Mouse (Mus musculus) megakaryocyte, embryonic 14.5 days (primary cell): ENCODE measurements around the gene Cep78. TPM values are rescaled to one million over a fixed set of nuclear protein-coding genes. Genes with fewer than 3 reads are reported as not detected.
A peak's percentile ranks its signal among the peaks of the same experiment; 100 is the strongest.

Experiments used
- H3K27me3 ChIP-seq: replicated peaks from 2 replicates; pipeline ENCODE3; 2012; ENCODE audit warnings: inconsistent platforms
- H3K36me3 ChIP-seq: replicated peaks from 2 replicates; pipeline ENCODE3; 2012; ENCODE audit warnings: low read length, inconsistent platforms, mixed read lengths
- H3K4me1 ChIP-seq: 2 replicates; pipeline ENCODE4 v1.6.1; 2012; ENCODE audit warnings: inconsistent platforms
- H3K4me3 ChIP-seq: replicated peaks from 2 replicates; pipeline ENCODE3; 2012; ENCODE audit warnings: moderate library complexity, mild to moderate bottlenecking, inconsistent platforms
- H3K9me3 ChIP-seq: 2 replicates; pipeline ENCODE4 v1.6.1; 2012; ENCODE audit warnings: inconsistent platforms
- FLI1 ChIP-seq: IDR thresholded peaks from 2 replicates; pipeline ENCODE4 v1.6.1; 2012; ENCODE audit warnings: low read length, inconsistent platforms, mixed read lengths
- GATA1 ChIP-seq: IDR thresholded peaks from 3 replicates; pipeline ENCODE4 v1.6.1; 2012; ENCODE audit warnings: mixed read lengths, low read length, inconsistent platforms, borderline replicate concordance
- polyA plus RNA-seq: library from polyadenylated mRNA; stranded (reverse); fragments of >175 nt; gene quantifications from 2 replicates; pipeline ENCODE4 v1.2.3, GENCODE M21; 2012; ENCODE audit warnings: low replicate concordance; ENCODE audit not compliant: insufficient read depth

The Cep78 gene
- polyA plus RNA-seq, 1 experiment: 2.2 TPM

DNA sequence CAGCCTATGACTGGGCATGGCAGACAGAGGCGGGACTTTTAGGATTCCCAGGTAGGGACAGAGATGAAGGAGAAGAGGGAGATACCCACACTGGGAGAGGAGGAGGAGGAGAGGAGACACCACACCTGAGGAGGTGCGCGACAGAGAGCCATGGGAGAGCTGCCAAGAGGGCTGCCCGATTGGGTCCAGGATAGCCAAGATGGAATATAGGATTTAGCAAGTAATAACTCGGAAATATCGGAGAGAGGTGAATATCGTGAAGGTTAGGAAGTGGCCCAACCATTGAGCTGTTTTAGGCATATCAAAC, 41.7 kb downstream of the Cep78 start:
- H3K4me1 ChIP-seq: peaks cover 7% of the 10 kb centered on the region
- H3K36me3 ChIP-seq: no peaks in the 10 kb centered on the region
- H3K27me3 ChIP-seq: peaks cover 7% of the 10 kb centered on the region
- TF ChIP-seq GATA1: no peak
- TF ChIP-seq FLI1: no peak
- H3K4me3 ChIP-seq: no peak overlapping the region
- H3K9me3 ChIP-seq: no peaks in the 10 kb centered on the region

DNA sequence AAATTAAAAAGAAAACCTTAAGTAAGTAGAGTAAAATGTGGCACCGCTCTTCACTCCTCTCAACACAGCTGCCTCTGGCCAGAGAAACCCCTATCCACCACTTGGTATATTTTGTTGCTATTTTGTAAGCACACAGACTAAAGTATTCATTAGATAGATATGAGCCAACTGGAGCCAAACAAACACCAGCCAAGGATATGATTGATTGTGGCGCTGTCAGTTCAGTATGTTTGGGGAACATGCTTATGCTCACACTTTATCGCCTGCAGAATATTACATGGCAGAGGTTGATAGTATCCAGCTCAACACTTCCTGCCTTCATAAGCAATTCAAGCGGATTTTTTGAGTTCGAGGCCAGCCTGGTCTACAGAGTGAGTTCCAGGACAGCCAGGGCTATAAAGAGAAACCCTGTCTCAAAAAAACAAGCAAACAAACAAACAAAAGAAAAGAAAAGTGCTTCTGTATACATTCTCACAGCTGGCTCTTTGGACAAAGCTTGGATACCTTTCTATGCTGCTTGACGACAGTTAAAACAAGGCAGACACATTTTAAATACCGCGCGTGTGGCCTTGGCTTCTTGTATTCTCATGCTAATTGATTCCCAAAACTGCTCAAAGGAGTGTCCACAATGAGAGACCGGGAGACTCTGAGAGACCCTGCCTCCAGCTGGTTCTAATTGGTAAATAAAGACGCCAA, 42.2 kb downstream of the Cep78 start:
- no peak for TF ChIP-seq FLI1
- no peak for TF ChIP-seq GATA1
- Histone ChIP-seq H3K9me3 (no peaks in the 10 kb centered on the region), H3K4me1 (peaks cover 7% of the 10 kb centered on the region), H3K27me3 (peaks cover 7% of the 10 kb centered on the region), H3K4me3 (no peak overlapping the region), H3K36me3 (no peaks in the 10 kb centered on the region)

GRCm38 (mm10) chr19:15941399-15941798, 43.4 kb downstream of the Cep78 start:
- no peak overlapping the region for H3K4me3 ChIP-seq
- peaks cover 6% of the 10 kb centered on the region for H3K27me3 ChIP-seq
- TF ChIP-seq FLI1: no peak
- TF ChIP-seq GATA1: no peak
- H3K36me3 ChIP-seq: no peaks in the 10 kb centered on the region
- H3K9me3 ChIP-seq: no peaks in the 10 kb centered on the region
- H3K4me1 ChIP-seq: no peaks in the 10 kb centered on the region

GRCm38 (mm10) chr19:15925719-15926045, 59.1 kb downstream of the Cep78 start:
- Histone ChIP-seq H3K4me1 (peaks cover 34% of the 10 kb centered on the region), H3K36me3 (peaks cover 4% of the 10 kb centered on the region), H3K4me3 (no peak overlapping the region), H3K27me3 (peaks cover 3% of the 10 kb centered on the region), H3K9me3 (no peaks in the 10 kb centered on the region; the same call in 1 of the 2 replicates)
- TF ChIP-seq GATA1 (no peak), FLI1 (no peak)

GRCm38 (mm10) chr19:15924866-15925718, 59.7 kb downstream of the Cep78 start:
- H3K9me3 ChIP-seq: no peaks in the 10 kb centered on the region; the same call in 1 of the 2 replicates
- H3K36me3 ChIP-seq: peaks cover 9% of the 10 kb centered on the region
- H3K4me1 ChIP-seq: peaks cover 34% of the 10 kb centered on the region
- H3K4me3 ChIP-seq: peak overlapping the region; percentile 96
- peaks cover 2% of the 10 kb centered on the region for H3K27me3 ChIP-seq
- peak; percentile 53; the same call in 1 of the 3 replicates for TF ChIP-seq GATA1
- no peak for TF ChIP-seq FLI1

DNA sequence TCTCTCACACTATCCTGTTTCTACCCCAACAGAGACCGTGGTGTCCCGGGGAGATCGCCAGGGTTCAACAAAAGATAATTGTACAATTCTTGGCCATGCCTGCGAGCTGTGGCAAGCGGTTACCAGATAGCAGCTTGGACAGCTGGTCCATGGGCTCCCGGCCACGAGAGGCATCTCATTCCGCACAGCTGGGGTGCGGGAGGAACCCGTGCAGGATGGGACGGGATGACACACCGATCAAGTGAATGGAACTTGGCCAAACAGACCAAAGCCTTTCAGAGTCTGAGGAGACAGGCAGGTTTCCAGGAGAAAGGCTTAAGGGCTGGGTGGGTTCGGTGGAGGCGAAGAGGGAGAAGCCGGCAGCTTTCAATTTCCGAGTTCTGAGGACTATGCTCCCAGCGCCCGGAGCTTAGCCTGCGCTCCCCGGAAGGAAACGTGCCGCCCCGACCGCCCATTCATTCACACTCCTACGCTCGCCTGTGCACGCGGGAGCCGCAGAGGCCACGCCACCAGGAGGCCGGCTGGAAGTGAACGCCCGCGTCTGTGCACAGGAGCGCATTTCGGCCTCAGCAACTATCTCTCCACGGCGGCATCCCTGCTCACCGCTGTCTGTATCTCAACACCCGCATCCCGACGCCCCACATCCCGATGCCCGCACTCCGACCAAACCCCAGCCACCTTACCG, 60.5 kb downstream of the Cep78 start:
- no peak for TF ChIP-seq GATA1
- no peak for TF ChIP-seq FLI1
- H3K36me3 ChIP-seq: peaks cover 17% of the 10 kb centered on the region
- H3K9me3 ChIP-seq: no peaks in the 10 kb centered on the region; the same call in 1 of the 2 replicates
- H3K4me1 ChIP-seq: peaks cover 34% of the 10 kb centered on the region
- peaks cover 2% of the 10 kb centered on the region for H3K27me3 ChIP-seq
- peak overlapping the region; percentile 96 for H3K4me3 ChIP-seq

- H3K9me3 ChIP-seq: no peaks in the 10 kb centered on the region; the same call in 1 of the 2 replicates
- TF ChIP-seq FLI1 (no peak), GATA1 (no peak)
- H3K27me3 ChIP-seq: peaks cover 2% of the 10 kb centered on the region
- H3K36me3 ChIP-seq: peaks cover 25% of the 10 kb centered on the region
- peaks cover 31% of the 10 kb centered on the region for H3K4me1 ChIP-seq
- H3K4me3 ChIP-seq: peak overlapping the region; percentile 96
These were observed 61.4 kb downstream of the Cep78 start for GRCm38 (mm10) chr19:15923426-15923825.

DNA sequence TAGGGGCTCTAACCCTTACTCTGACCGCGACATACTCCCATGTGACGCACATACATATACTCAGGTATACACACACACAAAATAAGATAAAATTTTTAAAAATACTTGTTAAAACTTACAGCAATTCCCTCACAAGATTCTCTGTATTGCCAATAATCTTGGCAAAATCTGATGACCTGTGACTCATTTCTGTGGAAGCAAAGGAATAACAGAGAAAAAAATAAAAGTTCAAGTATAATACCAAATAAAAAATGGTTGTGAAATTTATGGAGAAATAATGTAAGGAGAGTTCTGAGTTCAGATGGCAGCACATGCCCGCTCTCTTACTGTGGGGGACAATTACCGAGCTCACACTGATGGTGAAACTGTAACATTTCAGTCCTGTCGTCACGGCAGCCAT, 65.5 kb downstream of the Cep78 start:
- Histone ChIP-seq H3K9me3 (no peaks in the 10 kb centered on the region), H3K36me3 (peaks cover 65% of the 10 kb centered on the region), H3K27me3 (no peaks in the 10 kb centered on the region), H3K4me3 (no peak overlapping the region), H3K4me1 (peaks cover 18% of the 10 kb centered on the region)
- TF ChIP-seq FLI1 (no peak), GATA1 (no peak)

DNA sequence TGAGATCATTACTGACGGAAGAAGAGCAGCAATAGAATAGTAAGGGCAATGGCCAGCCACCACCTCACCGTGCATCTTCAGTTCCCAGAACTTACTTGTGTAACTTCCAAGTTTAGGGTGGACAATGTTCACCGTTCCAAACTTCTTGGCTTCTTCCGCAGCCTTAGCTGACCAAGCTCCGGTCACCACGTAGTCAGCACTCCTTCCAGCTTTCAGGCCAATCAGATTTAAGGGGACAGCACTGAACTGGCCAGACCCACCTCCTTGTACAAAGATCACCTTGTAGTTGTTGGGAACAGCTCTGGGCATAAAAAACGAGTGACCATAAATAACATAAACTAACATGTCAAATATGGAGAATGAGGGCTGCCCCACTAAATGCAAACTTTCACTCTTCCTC, 66.7 kb downstream of the Cep78 start:
- peaks cover 77% of the 10 kb centered on the region for H3K36me3 ChIP-seq
- peaks cover 10% of the 10 kb centered on the region for H3K4me1 ChIP-seq
- H3K9me3 ChIP-seq: no peaks in the 10 kb centered on the region
- TF ChIP-seq GATA1: no peak
- TF ChIP-seq FLI1: no peak
- no peaks in the 10 kb centered on the region for H3K27me3 ChIP-seq
- H3K4me3 ChIP-seq: no peak overlapping the region
